Mouse (Mus musculus) embryonic facial prominence, embryonic 15.5 days (tissue): Measurements from ENCODE around the gene Cyren. TPM values are rescaled to one million over a fixed set of nuclear protein-coding genes. Genes with fewer than 3 reads are reported as not detected.
A peak's percentile ranks its signal among the peaks of the same experiment; 100 is the strongest.

ENCODE experiments used
- ATAC-seq: fragments of 200-750 bp; cut with Nextera tagmentation; 2 replicates; pipeline ENCODE4 v1.8.0; 2017; ENCODE audit warnings: low read depth, moderate TSS enrichment; ENCODE audit not compliant: insufficient number of reproducible peaks, low FRiP score, low TSS enrichment
- H3K27ac ChIP-seq: fragments of 300-500 bp; sonication (generic); replicated peaks from 2 replicates; pipeline ENCODE4 v1.5.1; 2015; ENCODE audit warnings: mild to moderate bottlenecking, inconsistent platforms
- H3K27me3 ChIP-seq: fragments of 300-500 bp; sonication (generic); 2 replicates; pipeline ENCODE4 v1.6.1; 2015; ENCODE audit warnings: inconsistent platforms
- H3K36me3 ChIP-seq: fragments of 300-500 bp; sonication (generic); 2 replicates; pipeline ENCODE4 v1.6.1; 2015; ENCODE audit warnings: mild to moderate bottlenecking, inconsistent platforms
- H3K4me1 ChIP-seq: fragments of 300-500 bp; sonication (generic); 2 replicates; pipeline ENCODE4 v1.6.1; 2015; ENCODE audit warnings: inconsistent platforms
- H3K4me2 ChIP-seq: fragments of 300-500 bp; sonication (generic); replicated peaks from 2 replicates; pipeline ENCODE4 v1.6.1; 2015; ENCODE audit warnings: mild to moderate bottlenecking, inconsistent platforms
- H3K4me3 ChIP-seq: fragments of 300-500 bp; sonication (generic); replicated peaks from 2 replicates; pipeline ENCODE4 v1.5.1; 2015; ENCODE audit warnings: mild to moderate bottlenecking, inconsistent platforms
- H3K9ac ChIP-seq: fragments of 300-500 bp; sonication (generic); 2 replicates; pipeline ENCODE4 v1.6.1; 2015; ENCODE audit warnings: inconsistent platforms
- H3K9me3 ChIP-seq: fragments of 300-500 bp; sonication (generic); replicated peaks from 2 replicates; pipeline ENCODE4 v1.6.1; 2016; ENCODE audit warnings: inconsistent platforms
- WGBS: fragments of 180-500 bp; shearing (Covaris S2); methylation state at CpG from one replicate; pipeline ENCODE4 v1.1.7; 2015; 5-methylcytosine and 5-hydroxymethylcytosine counted together
- polyA plus RNA-seq: library from polyadenylated mRNA; unstranded; fragments of >200 nt; fragmentation: Nextera tagmentation; extraction: Ambion mirVana; gene quantifications from 2 replicates; pipeline ENCODE4 v1.2.1, GENCODE M21; 2015

Cyren gene
- polyA plus RNA-seq, 1 experiment from 2014 or later = 17.4 TPM

DNA sequence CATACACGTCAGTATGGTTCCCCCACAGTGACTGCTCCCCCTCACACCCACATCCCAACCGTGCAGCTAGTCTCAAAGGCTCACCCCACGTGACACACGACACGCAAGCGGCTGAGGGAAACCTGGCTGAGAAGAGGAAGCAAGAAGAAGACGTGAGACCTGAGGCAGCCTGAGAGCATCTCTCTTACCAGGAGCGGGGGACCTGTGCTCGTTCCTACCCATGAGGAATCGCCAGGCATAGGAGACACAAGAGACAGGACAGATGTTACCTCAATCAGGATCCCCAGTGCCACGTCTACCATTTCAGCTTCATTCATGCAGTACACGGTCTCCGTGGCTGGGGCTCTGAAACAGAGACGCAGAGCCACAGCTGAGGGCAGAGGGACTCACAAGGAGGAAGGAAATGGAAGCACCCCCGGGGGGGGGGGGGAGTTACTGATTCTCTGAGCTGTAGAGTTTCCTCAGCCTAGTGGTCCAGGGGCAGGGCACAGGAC, 2.5 kb downstream of the Cyren start:
- no peak overlapping the region for H3K27ac ChIP-seq
- no peak overlapping the region for H3K4me3 ChIP-seq
- no peak overlapping the region for H3K4me2 ChIP-seq
- H3K4me1 ChIP-seq = peaks cover 64% of the 10 kb centered on the region
- no peaks in the 10 kb centered on the region for H3K9me3 ChIP-seq
- no peaks in the 10 kb centered on the region for H3K27me3 ChIP-seq
- H3K36me3 ChIP-seq = 0 out of 2 replicates have a peak, but pooled peaks cover 2% of the 10 kb centered on the region
- 75% methylated on average over 15 of the region's 15 CpGs for WGBS
- ATAC-seq = no peak
- no peak overlapping the region for H3K9ac ChIP-seq

DNA sequence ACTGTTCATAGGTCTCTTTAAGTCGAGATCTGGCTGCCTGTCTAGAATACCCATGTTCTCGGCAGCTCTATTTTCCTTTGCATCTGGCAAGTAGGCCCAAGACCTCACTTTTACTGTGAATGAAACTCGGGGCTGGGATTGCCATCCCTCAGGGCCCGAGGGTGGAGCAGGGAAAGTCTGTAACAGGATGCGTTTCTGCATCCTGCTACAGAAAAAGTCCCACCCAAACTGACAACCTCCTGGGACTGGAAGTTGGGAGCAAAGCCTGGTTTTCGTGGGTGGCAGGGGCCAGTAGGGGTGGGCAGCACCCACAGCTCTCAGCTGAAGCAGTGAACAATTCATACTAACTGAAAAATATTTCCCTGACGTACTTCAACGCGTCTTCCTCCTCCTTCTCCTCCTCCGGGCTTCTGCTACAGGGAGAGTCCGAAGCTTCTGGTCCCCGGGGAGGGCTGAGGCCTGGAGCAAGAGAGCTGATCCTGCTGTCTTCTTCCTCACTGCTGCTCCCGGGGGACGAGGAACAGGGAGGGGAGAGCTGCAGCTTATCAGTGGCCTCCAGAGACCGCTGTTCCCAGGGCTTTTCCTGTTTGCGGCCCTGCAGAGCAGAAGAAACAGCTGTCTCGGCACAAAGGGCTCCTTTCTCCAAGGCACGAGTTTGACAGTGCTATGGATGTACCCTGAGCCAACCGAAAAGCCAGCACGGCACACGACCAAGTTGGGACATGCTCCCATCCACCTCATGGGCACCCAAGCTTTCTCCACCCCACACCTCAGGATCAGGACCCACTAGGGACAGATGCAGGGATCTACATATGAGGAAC, 3.5 kb downstream of the Cyren start:
- H3K4me2 ChIP-seq = no peak overlapping the region
- WGBS = 39% methylated on average over 21 of the region's 21 CpGs
- H3K9ac ChIP-seq = no peak overlapping the region
- H3K27me3 ChIP-seq = no peaks in the 10 kb centered on the region
- H3K4me1 ChIP-seq = peaks cover 72% of the 10 kb centered on the region
- no peak for ATAC-seq
- H3K27ac ChIP-seq = peak overlapping the region; percentile 60
- no peaks in the 10 kb centered on the region for H3K9me3 ChIP-seq
- no peaks in the 10 kb centered on the region for H3K36me3 ChIP-seq
- H3K4me3 ChIP-seq = no peak overlapping the region

DNA sequence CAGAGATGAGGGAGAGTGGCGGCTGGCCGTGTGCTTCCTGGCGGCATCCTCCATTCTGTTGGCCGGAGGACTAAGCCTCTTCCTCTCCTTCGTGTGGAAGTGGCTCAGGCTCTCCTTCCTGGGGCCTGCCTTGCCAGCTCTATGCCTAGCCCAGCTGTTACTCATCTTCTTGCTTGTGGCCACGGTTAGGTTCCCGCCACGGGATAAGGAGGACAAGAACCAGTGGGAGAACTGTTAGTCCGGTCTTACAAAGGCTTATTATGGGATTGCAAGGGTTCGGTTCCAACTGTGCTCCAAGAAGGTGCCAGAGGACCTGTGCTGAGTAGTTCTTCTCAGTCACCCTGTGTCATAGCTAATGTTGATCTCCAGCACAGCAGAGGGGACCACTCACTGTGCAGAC, 5.0 kb downstream of the Cyren start:
- Histone ChIP-seq H3K27me3 (no peaks in the 10 kb centered on the region), H3K4me3 (no peak overlapping the region), H3K27ac (no peak overlapping the region), H3K4me1 (peaks cover 58% of the 10 kb centered on the region), H3K9ac (no peak overlapping the region), H3K36me3 (no peaks in the 10 kb centered on the region), H3K4me2 (no peak overlapping the region), H3K9me3 (no peaks in the 10 kb centered on the region)
- ATAC-seq = no peak
- WGBS = 79% methylated on average over 10 of the region's 10 CpGs

DNA sequence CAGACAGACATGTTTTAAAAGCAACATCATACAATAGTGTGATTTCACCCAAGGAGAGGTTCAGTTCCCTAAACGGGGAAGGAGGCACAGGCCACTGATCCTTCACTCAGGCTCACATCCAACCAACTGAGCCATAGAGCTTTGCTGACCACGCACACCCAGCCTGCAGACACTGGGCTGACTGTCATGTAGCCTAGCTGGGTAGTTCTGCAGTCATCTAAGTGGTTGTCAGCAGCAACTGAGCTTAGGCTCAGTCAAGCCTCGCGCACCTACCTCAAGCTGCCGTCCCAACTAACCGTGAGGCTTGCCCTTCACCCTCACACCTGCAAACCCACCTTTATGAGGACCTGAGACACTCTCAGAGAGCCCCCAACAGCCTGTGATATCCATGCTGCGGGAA, 5.9 kb downstream of the Cyren start:
- no peak for ATAC-seq
- Histone ChIP-seq H3K27ac (0 out of 2 replicates have a peak overlapping the region, but pooled peaks have one; percentile 9), H3K4me3 (no peak overlapping the region), H3K36me3 (no peaks in the 10 kb centered on the region), H3K27me3 (no peaks in the 10 kb centered on the region), H3K4me2 (no peak overlapping the region), H3K9ac (no peak overlapping the region), H3K4me1 (peaks cover 56% of the 10 kb centered on the region), H3K9me3 (no peaks in the 10 kb centered on the region)
- 87% methylated on average over 7 of the region's 7 CpGs for WGBS

DNA sequence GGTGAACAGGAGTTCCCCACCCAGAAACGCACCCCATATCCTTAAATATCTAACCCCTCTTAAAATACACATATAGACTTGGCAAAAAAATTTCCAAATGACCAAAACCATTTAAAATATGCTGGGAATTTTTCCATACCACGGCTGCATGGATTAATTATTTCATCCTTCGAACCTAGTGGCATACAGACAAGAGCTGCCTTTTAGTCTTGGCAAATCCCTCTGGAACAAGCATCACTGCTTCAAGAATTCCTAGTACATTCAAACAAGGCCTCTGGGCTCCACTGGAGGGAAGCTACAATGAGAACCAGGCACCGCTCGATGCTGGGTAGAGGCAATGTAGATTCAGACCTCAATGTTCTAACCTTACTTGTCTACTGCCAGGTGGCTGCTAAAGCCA, 7.1 kb downstream of the Cyren start:
- no peak overlapping the region for H3K4me2 ChIP-seq
- WGBS = 25% methylated on average over 5 of the region's 5 CpGs
- peaks cover 55% of the 10 kb centered on the region for H3K4me1 ChIP-seq
- ATAC-seq = 0 out of 2 replicates have a peak, but pooled peaks have one; percentile 27
- no peaks in the 10 kb centered on the region for H3K36me3 ChIP-seq
- H3K9me3 ChIP-seq = no peaks in the 10 kb centered on the region
- H3K27ac ChIP-seq = peak overlapping the region; percentile 79
- H3K27me3 ChIP-seq = no peaks in the 10 kb centered on the region
- no peak overlapping the region for H3K4me3 ChIP-seq
- no peak overlapping the region for H3K9ac ChIP-seq

DNA sequence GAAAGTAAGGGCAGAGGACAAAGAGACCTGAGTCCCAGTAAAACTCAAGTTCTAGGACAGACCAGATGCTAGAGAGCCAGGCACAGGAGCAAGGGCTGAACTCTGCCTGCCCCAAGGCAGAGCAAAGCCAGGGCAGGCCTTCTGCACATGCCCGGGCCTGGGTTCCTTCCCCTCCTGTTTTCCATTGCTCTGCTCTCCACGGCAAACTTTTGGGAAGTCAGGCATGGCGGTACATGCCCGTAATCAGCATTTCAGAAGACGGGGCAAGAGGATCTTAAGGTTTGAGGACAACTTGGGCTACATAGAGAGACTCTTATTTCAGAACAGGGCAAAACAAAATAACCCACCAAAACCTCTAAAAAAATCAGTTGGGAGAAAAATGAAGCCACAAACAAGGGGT, 7.7 kb downstream of the Cyren start:
- Histone ChIP-seq H3K4me3 (no peak overlapping the region), H3K27ac (peak overlapping the region; percentile 79), H3K36me3 (no peaks in the 10 kb centered on the region), H3K4me2 (no peak overlapping the region), H3K9me3 (no peaks in the 10 kb centered on the region), H3K9ac (no peak overlapping the region), H3K27me3 (no peaks in the 10 kb centered on the region), H3K4me1 (peaks cover 59% of the 10 kb centered on the region)
- 56% methylated on average over 5 of the region's 5 CpGs for WGBS
- no peak for ATAC-seq

DNA sequence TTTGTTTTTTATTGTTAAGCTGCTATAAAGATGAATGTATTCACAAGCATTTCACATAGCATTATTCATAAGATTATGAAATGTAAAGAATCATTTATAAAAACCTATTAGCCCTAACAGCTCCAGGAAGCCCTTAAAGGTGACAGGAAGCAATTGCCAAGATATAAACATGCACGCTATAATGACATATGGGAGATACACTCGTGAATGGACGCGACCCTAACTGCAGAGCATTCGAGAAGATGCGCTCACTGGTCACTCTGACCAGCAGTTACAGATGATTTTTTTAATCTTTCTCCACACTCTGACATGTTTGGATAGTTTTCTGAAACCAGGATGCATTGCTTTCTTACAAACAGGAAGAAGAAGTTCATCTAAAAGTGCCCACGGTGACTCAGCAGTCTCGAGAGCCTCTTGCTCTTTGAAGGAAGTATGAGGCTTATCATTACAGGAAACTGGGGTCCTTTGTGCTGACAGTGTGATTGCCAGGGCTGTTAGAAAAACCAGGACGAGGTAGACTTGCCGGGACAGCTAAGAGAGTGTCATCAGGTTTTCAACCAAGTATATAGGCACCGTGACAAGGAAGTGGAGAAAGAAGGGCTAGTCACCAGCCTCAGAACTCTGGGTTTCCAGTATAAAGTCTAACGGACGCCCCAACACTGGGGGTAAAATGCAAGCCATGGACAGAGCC, 8.5 kb downstream of the Cyren start:
- 65% methylated on average over 13 of the region's 13 CpGs for WGBS
- Histone ChIP-seq H3K27me3 (no peaks in the 10 kb centered on the region), H3K9me3 (no peaks in the 10 kb centered on the region), H3K36me3 (no peaks in the 10 kb centered on the region), H3K9ac (no peak overlapping the region), H3K27ac (peak overlapping the region; percentile 79; the same call in 1 of the 2 replicates), H3K4me3 (no peak overlapping the region), H3K4me1 (peaks cover 52% of the 10 kb centered on the region), H3K4me2 (no peak overlapping the region)
- no peak for ATAC-seq

DNA sequence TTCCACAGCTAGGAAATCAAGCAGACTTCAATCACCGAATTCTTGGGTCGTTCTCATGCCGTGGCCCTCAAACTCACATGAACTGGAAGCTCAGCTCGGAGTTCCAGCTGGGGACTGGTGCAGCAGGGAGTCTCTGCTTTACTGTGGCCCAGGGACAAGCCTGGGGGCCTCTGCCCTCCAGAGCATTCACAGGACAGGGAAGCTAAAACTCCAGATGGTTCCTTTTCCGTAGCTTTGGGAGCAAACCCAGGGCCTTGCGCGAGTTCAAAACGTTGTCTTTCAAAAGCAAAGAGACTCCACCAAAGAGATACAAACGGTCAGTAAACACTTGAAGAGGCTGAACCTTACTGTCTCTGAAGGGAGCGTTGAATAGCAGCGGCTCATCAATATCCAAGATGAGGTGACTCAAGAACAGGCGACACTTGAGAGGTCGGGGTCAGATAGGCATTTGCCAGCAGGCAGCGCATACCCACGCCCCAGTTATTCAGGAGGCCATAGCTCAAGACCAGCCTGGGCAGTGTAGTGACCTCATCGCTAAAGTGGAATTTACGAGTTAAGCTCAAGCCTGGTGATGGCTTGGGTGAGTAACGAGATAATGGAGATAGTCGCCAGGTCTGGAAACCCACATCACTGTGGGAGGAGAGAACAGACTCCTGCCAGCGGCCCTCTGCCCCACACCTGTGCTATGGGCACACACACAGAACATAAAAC, 9.2 kb downstream of the Cyren start:
- Histone ChIP-seq H3K4me3 (no peak overlapping the region), H3K27me3 (no peaks in the 10 kb centered on the region), H3K4me2 (no peak overlapping the region), H3K36me3 (no peaks in the 10 kb centered on the region), H3K27ac (no peak overlapping the region), H3K9me3 (no peaks in the 10 kb centered on the region), H3K9ac (no peak overlapping the region), H3K4me1 (peaks cover 55% of the 10 kb centered on the region)
- WGBS = 80% methylated on average over 20 of the region's 20 CpGs
- ATAC-seq = no peak

DNA sequence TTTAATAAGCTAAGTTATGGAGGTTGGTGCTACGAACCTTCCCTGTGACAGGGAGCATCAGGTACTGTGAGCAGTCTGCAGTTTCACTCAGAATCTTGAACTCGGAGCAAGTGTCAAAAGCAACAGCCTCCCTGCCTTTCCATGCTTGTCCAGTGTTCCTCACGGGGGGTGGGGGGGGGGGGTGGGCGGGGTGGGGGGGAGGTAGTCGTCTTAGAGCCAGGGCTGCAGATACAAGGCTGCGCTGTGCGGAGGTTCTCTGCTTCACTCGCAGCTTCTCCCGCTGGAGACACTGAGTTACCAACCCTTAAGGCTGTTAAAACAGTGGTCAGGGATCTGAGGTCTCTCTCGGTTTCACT, 9.9 kb downstream of the Cyren start:
- no peak overlapping the region for H3K27ac ChIP-seq
- H3K9ac ChIP-seq = no peak overlapping the region
- H3K4me3 ChIP-seq = no peak overlapping the region
- H3K4me1 ChIP-seq = peaks cover 59% of the 10 kb centered on the region
- H3K36me3 ChIP-seq = no peaks in the 10 kb centered on the region
- no peak for ATAC-seq
- no peak overlapping the region for H3K4me2 ChIP-seq
- 64% methylated on average over 10 of the region's 10 CpGs for WGBS
- H3K27me3 ChIP-seq = no peaks in the 10 kb centered on the region
- H3K9me3 ChIP-seq = no peaks in the 10 kb centered on the region

DNA sequence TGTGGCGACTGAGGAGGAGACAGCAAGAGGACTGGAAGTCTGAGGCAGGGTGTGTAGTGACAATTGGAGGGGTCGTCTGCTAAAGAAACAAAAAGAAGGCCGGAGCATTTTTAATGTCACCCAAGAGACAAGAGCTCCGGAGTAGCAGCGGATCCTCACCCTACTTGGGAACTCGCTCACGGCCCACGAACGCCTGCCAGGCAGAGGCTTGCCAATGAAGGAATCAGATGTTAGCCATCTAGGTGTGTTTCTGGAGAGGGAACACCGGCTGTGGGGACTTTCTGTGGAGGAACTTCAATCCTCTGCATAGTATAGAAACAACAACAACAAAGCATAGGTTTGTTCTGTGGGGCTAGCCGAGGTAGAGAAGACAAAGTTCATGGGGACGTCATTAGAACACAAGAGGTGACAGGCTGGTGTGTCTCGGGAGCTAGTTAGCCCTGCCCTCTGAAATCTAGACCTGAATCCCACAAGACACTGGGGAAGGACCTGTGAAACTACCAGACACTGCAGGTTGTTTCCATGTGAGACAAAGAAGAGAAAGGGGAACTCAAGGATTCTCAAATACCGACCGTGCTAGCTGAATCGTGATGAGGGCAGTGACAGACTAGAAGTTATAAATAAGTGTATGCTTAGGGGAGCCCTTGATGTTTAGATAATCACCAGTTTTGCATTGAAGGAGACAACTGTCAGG, 10.4 kb downstream of the Cyren start:
- ATAC-seq = no peak
- H3K4me1 ChIP-seq = peaks cover 56% of the 10 kb centered on the region
- no peaks in the 10 kb centered on the region for H3K27me3 ChIP-seq
- H3K27ac ChIP-seq = peak overlapping the region; percentile 63; the same call in 1 of the 2 replicates
- no peak overlapping the region for H3K4me3 ChIP-seq
- H3K9ac ChIP-seq = no peak overlapping the region
- H3K4me2 ChIP-seq = no peak overlapping the region
- 62% methylated on average over 16 of the region's 16 CpGs for WGBS
- no peaks in the 10 kb centered on the region for H3K9me3 ChIP-seq
- no peaks in the 10 kb centered on the region for H3K36me3 ChIP-seq

DNA sequence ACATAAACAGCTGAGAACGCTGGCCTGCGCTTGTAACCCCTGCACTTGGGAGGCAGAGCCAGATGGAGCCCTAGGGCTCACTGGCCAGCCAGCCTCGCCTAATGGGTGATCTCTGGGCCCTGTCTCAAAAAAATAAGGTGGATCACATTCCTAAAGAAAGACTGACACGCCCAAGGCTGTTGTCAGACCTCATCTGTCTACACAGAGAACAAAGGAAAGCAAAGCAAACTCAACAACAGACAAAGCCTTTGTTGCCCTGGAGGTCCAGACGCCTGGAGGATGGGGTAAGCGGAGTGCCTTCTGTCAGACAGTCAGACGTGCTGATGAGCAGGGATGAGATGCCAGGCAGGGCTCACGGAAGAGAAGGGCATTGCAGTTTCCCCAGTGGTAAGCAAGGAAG, 11.1 kb downstream of the Cyren start:
- H3K4me1 ChIP-seq = peaks cover 56% of the 10 kb centered on the region
- H3K9ac ChIP-seq = no peak overlapping the region
- no peak for ATAC-seq
- H3K9me3 ChIP-seq = no peaks in the 10 kb centered on the region
- no peak overlapping the region for H3K4me3 ChIP-seq
- H3K27ac ChIP-seq = 0 out of 2 replicates have a peak overlapping the region, but pooled peaks have one; percentile 63
- H3K4me2 ChIP-seq = no peak overlapping the region
- WGBS = 41% methylated on average over 8 of the region's 8 CpGs
- no peaks in the 10 kb centered on the region for H3K36me3 ChIP-seq
- no peaks in the 10 kb centered on the region for H3K27me3 ChIP-seq
